Mouse (Mus musculus) cerebellum, adult 11-12 months (tissue): ENCODE data around the gene Tmem179b.
A peak's percentile ranks its signal among the peaks of the same experiment; 100 is the strongest.

Source experiments
- DNase-seq: peaks from one replicate; pipeline ENCODE4 v3.0.0; 2022

The Tmem179b gene

GRCm38 (mm10) chr19:8774951-8775421 is 719 bp upstream of the Tmem179b start:
- no peak for DNase-seq

- no peak for DNase-seq
Measured at GRCm38 (mm10) chr19:8773409-8773808, 858 bp downstream of the Tmem179b start.

GRCm38 (mm10) chr19:8772996-8773395 is 1.3 kb downstream of the Tmem179b start:
- DNase-seq: no peak

GRCm38 (mm10) chr19:8770567-8771270 is 3.5 kb downstream of the Tmem179b start, which contains the start of gene Tmem223:
Gene Tmem223, plus strand, starts transcription at chr19:8770996.
- peak; percentile 77 for DNase-seq

GRCm38 (mm10) chr19:8765562-8765961 is 8.7 kb downstream of the Tmem179b start:
- no peak for DNase-seq

GRCm38 (mm10) chr19:8763276-8763675 is 11.0 kb downstream of the Tmem179b start:
- DNase-seq: no peak

GRCm38 (mm10) chr19:8760757-8761156 is 13.5 kb downstream of the Tmem179b start:
- no peak for DNase-seq

GRCm38 (mm10) chr19:8758899-8759298 is 15.4 kb downstream of the Tmem179b start:
- DNase-seq: no peak

- no peak for DNase-seq
Measured at GRCm38 (mm10) chr19:8757471-8757998, 16.7 kb downstream of the Tmem179b start.

GRCm38 (mm10) chr19:8756635-8757387 is 17.5 kb downstream of the Tmem179b start, which contains the start of gene Nxf1:
Gene Nxf1, plus strand, starts transcription at chr19:8757073.
- DNase-seq: peak; percentile 87

- DNase-seq: no peak
Measured at GRCm38 (mm10) chr19:8755652-8756051, 18.6 kb downstream of the Tmem179b start.

GRCm38 (mm10) chr19:8747368-8747767 is 26.9 kb downstream of the Tmem179b start:
- DNase-seq: no peak

- no peak for DNase-seq
Measured at GRCm38 (mm10) chr19:8745382-8745781, 28.9 kb downstream of the Tmem179b start.

GRCm38 (mm10) chr19:8742176-8742575 is 32.1 kb downstream of the Tmem179b start:
- peak; percentile 56 for DNase-seq

GRCm38 (mm10) chr19:8741243-8741869 is 32.9 kb downstream of the Tmem179b start, which contains the start of gene Stx5a:
Gene Stx5a, plus strand, starts transcription at chr19:8741413.
- peak; percentile 97 for DNase-seq

GRCm38 (mm10) chr19:8740603-8741002 is 33.7 kb downstream of the Tmem179b start, which contains the start of gene 1700092M07Rik:
Gene 1700092M07Rik, plus strand, starts transcription at chr19:8740718.
- DNase-seq: peak; percentile 68

GRCm38 (mm10) chr19:8739646-8740045 is 34.6 kb downstream of the Tmem179b start:
- DNase-seq: no peak

GRCm38 (mm10) chr19:8738911-8739310 is 35.4 kb downstream of the Tmem179b start:
- DNase-seq: no peak

GRCm38 (mm10) chr19:8736160-8736467 is 38.2 kb downstream of the Tmem179b start:
- no peak for DNase-seq

- peak; percentile 88 for DNase-seq
Measured at GRCm38 (mm10) chr19:8735389-8736159, 38.7 kb downstream of the Tmem179b start, which contains the start of gene Wdr74. Gene Wdr74, plus strand, starts transcription at chr19:8735827.

GRCm38 (mm10) chr19:8734334-8734733 is 39.9 kb downstream of the Tmem179b start:
- DNase-seq: no peak
